In genomic region chr2:93439352-93439771, GRCm38 (mm10) we compare ENCODE assay signal across 11 mouse cellular contexts. TPM values are rescaled to one million over a fixed set of nuclear protein-coding genes. Genes with fewer than 3 reads are reported as not detected.
DNase-seq lines count a peak whose midpoint lies in the region; ATAC-seq and TF ChIP-seq lines count a peak whose summit lies in the region.
"Had no signal": no experiment of that assay in that cellular context is flagged by ENCODE, and none has a peak within 500 bp of the region (broad histone marks: within the 10 kb centered on the region; RNA-seq: fewer than 3 reads in every experiment).

No protein-coding gene starts in this region.

- peak overlapping the region; percentile 23; the same call in 1 of the 2 replicates for H3K27ac ChIP-seq in forebrain, embryonic 14.5 days (ENCODE audit: low read depth, low read length)
- H3K27ac ChIP-seq in forebrain, embryonic 15.5 days (replicated peaks): no peak overlapping the region
- peak overlapping the region; percentile 59 for H3K27ac ChIP-seq in midbrain, embryonic 10.5 days (replicated peaks)
- no peak overlapping the region for H3K27ac ChIP-seq in midbrain, embryonic 14.5 days (replicated peaks; ENCODE audit: low read depth, low read length)
- peak overlapping the region; percentile 75 for H3K27ac ChIP-seq in stomach, postnatal 0 days (replicated peaks)
- H3K27ac ChIP-seq: neural tube, embryonic 12.5 days had no signal

- no peak overlapping the region for H3K9ac ChIP-seq in forebrain, embryonic 14.5 days (ENCODE audit: low read length)
- H3K9ac ChIP-seq in forebrain, embryonic 15.5 days (replicated peaks): no peak overlapping the region; the same call in 1 of the 2 replicates
- no peak overlapping the region for H3K9ac ChIP-seq in midbrain, embryonic 14.5 days (replicated peaks; ENCODE audit: low read length)
- H3K9ac ChIP-seq in stomach, postnatal 0 days (ENCODE audit: low read length): no peak overlapping the region
- H3K9ac ChIP-seq: neural tube, embryonic 12.5 days had no signal

- no peak for DNase-seq in forebrain, embryonic 14.5 days (ENCODE audit: low spot score)
- no peak for DNase-seq in midbrain, embryonic 10.5 days (ENCODE audit: low spot score)
- DNase-seq in midbrain, embryonic 14.5 days: no peak
- peak; percentile 64 for DNase-seq in kidney, postnatal 10 days
- DNase-seq in stomach, postnatal 0 days (ENCODE audit: low spot score): no peak
- DNase-seq in frontal cortex, adult 2 months (ENCODE audit: extremely low spot score in 1 of 2, low spot score in 1 of 2): no peak
- DNase-seq in lung, adult 2 months: no peak
- DNase-seq: gastrocnemius, postnatal 25 days; layer of hippocampus, postnatal 36 days had no signal

- 0 out of 2 replicates have a peak, but pooled peaks cover 4% of the 10 kb centered on the region for H3K4me1 ChIP-seq in forebrain, embryonic 14.5 days (ENCODE audit: control insufficient read depth, insufficient read depth, low read length)
- peaks cover 10% of the 10 kb centered on the region for H3K4me1 ChIP-seq in forebrain, embryonic 15.5 days
- peaks cover 26% of the 10 kb centered on the region for H3K4me1 ChIP-seq in midbrain, embryonic 10.5 days
- peaks cover 9% of the 10 kb centered on the region for H3K4me1 ChIP-seq in midbrain, embryonic 14.5 days (ENCODE audit: control insufficient read depth, insufficient read depth, low read length)
- 0 out of 2 replicates have a peak, but pooled peaks cover 6% of the 10 kb centered on the region for H3K4me1 ChIP-seq in stomach, postnatal 0 days (replicated peaks; ENCODE audit: control insufficient read depth, insufficient read depth)
- H3K4me1 ChIP-seq in lung, adult 2 months (ENCODE audit: control insufficient read depth, insufficient read depth, low read length): no peaks in the 10 kb centered on the region; the same call in 1 of the 2 replicates

- no peaks in the 10 kb centered on the region for H3K9me3 ChIP-seq in forebrain, embryonic 14.5 days (replicated peaks; ENCODE audit: control insufficient read depth, low read length)
- no peaks in the 10 kb centered on the region for H3K9me3 ChIP-seq in forebrain, embryonic 15.5 days
- no peaks in the 10 kb centered on the region for H3K9me3 ChIP-seq in midbrain, embryonic 10.5 days (replicated peaks)
- H3K9me3 ChIP-seq in midbrain, embryonic 14.5 days (ENCODE audit: control insufficient read depth, low read length): no peaks in the 10 kb centered on the region
- H3K9me3 ChIP-seq in stomach, postnatal 0 days (ENCODE audit: control insufficient read depth, low read length): no peaks in the 10 kb centered on the region
- H3K9me3 ChIP-seq: neural tube, embryonic 12.5 days had no signal

- no peaks in the 10 kb centered on the region for H3K36me3 ChIP-seq in forebrain, embryonic 14.5 days (ENCODE audit: control insufficient read depth, insufficient read depth, low read length)
- no peaks in the 10 kb centered on the region for H3K36me3 ChIP-seq in forebrain, embryonic 15.5 days
- no peaks in the 10 kb centered on the region for H3K36me3 ChIP-seq in midbrain, embryonic 10.5 days
- H3K36me3 ChIP-seq in midbrain, embryonic 14.5 days (ENCODE audit: control insufficient read depth, insufficient read depth, low read length): no peaks in the 10 kb centered on the region
- no peaks in the 10 kb centered on the region; the same call in 1 of the 2 replicates for H3K36me3 ChIP-seq in stomach, postnatal 0 days (ENCODE audit: control insufficient read depth, insufficient read depth, low read length)
- H3K36me3 ChIP-seq: neural tube, embryonic 12.5 days had no signal

- H3K4me2 ChIP-seq in forebrain, embryonic 14.5 days (ENCODE audit: low read length): no peak overlapping the region
- H3K4me2 ChIP-seq in forebrain, embryonic 15.5 days (replicated peaks): no peak overlapping the region
- H3K4me2 ChIP-seq in midbrain, embryonic 14.5 days (ENCODE audit: low read length): no peak overlapping the region
- H3K4me2 ChIP-seq in stomach, postnatal 0 days (replicated peaks; ENCODE audit: low read depth): no peak overlapping the region
- H3K4me2 ChIP-seq: neural tube, embryonic 12.5 days had no signal

- no peak for TF ChIP-seq EP300 in stomach, postnatal 0 days (optimal IDR thresholded peaks at IDR 0.05)

- no peak for TF ChIP-seq CTCF in stomach, postnatal 0 days (IDR thresholded peaks at IDR 0.05; ENCODE audit: low read depth)
- TF ChIP-seq CTCF in lung, adult 2 months (IDR thresholded peaks at IDR 0.05; ENCODE audit: insufficient read depth, low read length): no peak

- ATAC-seq in forebrain, embryonic 14.5 days: no peak; the same call in 1 of the 2 replicates
- no peak for ATAC-seq in forebrain, embryonic 15.5 days (replicated peaks)
- ATAC-seq in midbrain, embryonic 14.5 days (ENCODE audit: low FRiP score, low TSS enrichment): no peak
- no peak for ATAC-seq in stomach, postnatal 0 days (ENCODE audit: low FRiP score, low TSS enrichment)

- no peaks in the 10 kb centered on the region for H3K27me3 ChIP-seq in forebrain, embryonic 14.5 days (replicated peaks; ENCODE audit: control insufficient read depth, insufficient read depth, low read length)
- H3K27me3 ChIP-seq in forebrain, embryonic 15.5 days: no peaks in the 10 kb centered on the region
- 0 out of 2 replicates have a peak, but pooled peaks cover 6% of the 10 kb centered on the region for H3K27me3 ChIP-seq in midbrain, embryonic 10.5 days (ENCODE audit: low read depth, poor library complexity, severe bottlenecking)
- no peaks in the 10 kb centered on the region for H3K27me3 ChIP-seq in midbrain, embryonic 14.5 days (ENCODE audit: control insufficient read depth, insufficient read depth, low read length)
- no peaks in the 10 kb centered on the region for H3K27me3 ChIP-seq in stomach, postnatal 0 days (ENCODE audit: control insufficient read depth, insufficient read depth, low read length)
- H3K27me3 ChIP-seq: neural tube, embryonic 12.5 days had no signal

- no peak for TF ChIP-seq POLR2A in lung, adult 2 months (IDR thresholded peaks at IDR 0.05; ENCODE audit: borderline replicate concordance, extremely low read depth, low read depth, low read length)

- WGBS in forebrain, embryonic 14.5 days: 65% methylated on average over 9 of the region's 9 CpGs
- WGBS in forebrain, embryonic 15.5 days: 69% methylated on average over 9 of the region's 9 CpGs
- WGBS in midbrain, embryonic 10.5 days: 61% methylated on average over 9 of the region's 9 CpGs
- 61% methylated on average over 9 of the region's 9 CpGs for WGBS in midbrain, embryonic 14.5 days
- 51% methylated on average over 9 of the region's 9 CpGs for WGBS in stomach, postnatal 0 days
- WGBS in lung, adult 2 months: 58% methylated on average over 9 of the region's 9 CpGs

- H3K4me3 ChIP-seq in forebrain, embryonic 14.5 days (ENCODE audit: low read depth, low read length): no peak overlapping the region
- H3K4me3 ChIP-seq in forebrain, embryonic 15.5 days: no peak overlapping the region
- H3K4me3 ChIP-seq in midbrain, embryonic 10.5 days: no peak overlapping the region
- no peak overlapping the region for H3K4me3 ChIP-seq in midbrain, embryonic 14.5 days (replicated peaks; ENCODE audit: low read depth, low read length)
- no peak overlapping the region for H3K4me3 ChIP-seq in stomach, postnatal 0 days (ENCODE audit: low read depth, low read length)
- H3K4me3 ChIP-seq in lung, adult 2 months (replicated peaks; ENCODE audit: extremely low read depth, low read depth, low read length): no peak overlapping the region
- H3K4me3 ChIP-seq: neural tube, embryonic 12.5 days had no signal

RNA-seq across cellular contexts. Expression of gene Cd82, which starts 23.6 kb away (rescaled TPM):
- 16.8 and 18.6 TPM in 2 replicates for polyA plus RNA-seq in forebrain, embryonic 14.5 days (2014; fragmentation: Nextera tagmentation; extraction: Ambion mirVana)
- 17.6 and 19.6 TPM in 2 replicates for polyA plus RNA-seq in forebrain, embryonic 15.5 days (2015; fragmentation: Nextera tagmentation; extraction: Ambion mirVana)
- polyA plus RNA-seq in midbrain, embryonic 10.5 days (2016; fragmentation: Nextera tagmentation; extraction: Ambion mirVana): 5.1 and 5.9 TPM in 2 replicates
- polyA plus RNA-seq in midbrain, embryonic 14.5 days (2014; fragmentation: Nextera tagmentation; extraction: Ambion mirVana): 12.6 and 14.1 TPM in 2 replicates
- 93.5 and 105 TPM in 2 replicates for polyA plus RNA-seq in stomach, postnatal 0 days (2015; fragmentation: Nextera tagmentation; extraction: Ambion mirVana)
- 28.7 and 30.1 TPM in 2 replicates for polyA plus RNA-seq in frontal cortex, adult 2 months (2012; rRNA removed)
- polyA plus RNA-seq in lung, adult 2 months (2012; rRNA removed): 170 and 176 TPM in 2 replicates

Comparison
In these comparisons a context has a peak if more than half of its experiments do, and no peak if none do; other contexts are left out.
1. H3K27ac ChIP-seq: peak in forebrain, embryonic 14.5 days (single experiment), midbrain, embryonic 10.5 days (single experiment) and stomach, postnatal 0 days (single experiment); none in forebrain, embryonic 15.5 days (single experiment) and midbrain, embryonic 14.5 days (single experiment).